Mouse (Mus musculus) forebrain, embryonic 11.5 days (tissue): ENCODE results near the gene Psmc3. TPM values are rescaled to one million over a fixed set of nuclear protein-coding genes. Genes with fewer than 3 reads are reported as not detected.

Experiments used
- ATAC-seq: fragments of 200-750 bp; cut with Nextera tagmentation; replicated peaks from 2 replicates; pipeline ENCODE4 v1.8.0; 2017; ENCODE audit warnings: moderate TSS enrichment; ENCODE audit not compliant: low FRiP score
- DNase-seq: peaks from one replicate; pipeline ENCODE4 v3.0.0-alpha.2; 2017; ENCODE audit warnings: low spot score
- H3K27ac ChIP-seq: fragments of 300-500 bp; sonication (generic); 2 replicates; pipeline ENCODE4 v1.5.1; 2014; ENCODE audit warnings: low read depth, low read length
- H3K27me3 ChIP-seq: fragments of 300-500 bp; sonication (generic); 2 replicates; pipeline ENCODE4 v1.6.1; 2014; ENCODE audit warnings: mild to moderate bottlenecking, low read length, mixed read lengths; ENCODE audit not compliant: control insufficient read depth, insufficient read depth
- H3K36me3 ChIP-seq: fragments of 300-500 bp; sonication (generic); 2 replicates; pipeline ENCODE4 v1.6.1; 2014; ENCODE audit warnings: mild to moderate bottlenecking, low read length, moderate library complexity, mixed read lengths; ENCODE audit not compliant: control insufficient read depth, insufficient read depth
- H3K4me1 ChIP-seq: fragments of 300-500 bp; sonication (generic); replicated peaks from 2 replicates; pipeline ENCODE4 v1.6.1; 2014; ENCODE audit warnings: low read length, mixed read lengths; ENCODE audit not compliant: control insufficient read depth, insufficient read depth
- H3K4me2 ChIP-seq: fragments of 300-500 bp; sonication (generic); 2 replicates; pipeline ENCODE4 v1.6.1; 2014; ENCODE audit warnings: low read depth, mild to moderate bottlenecking, low read length, moderate library complexity, mixed read lengths; ENCODE audit not compliant: severe bottlenecking
- H3K4me3 ChIP-seq: fragments of 300-500 bp; sonication (generic); 2 replicates; pipeline ENCODE4 v1.5.1; 2014; ENCODE audit warnings: low read depth, low read length
- H3K9ac ChIP-seq: fragments of 300-500 bp; sonication (generic); 2 replicates; pipeline ENCODE4 v1.6.1; 2014; ENCODE audit warnings: low read length
- H3K9me3 ChIP-seq: fragments of 300-500 bp; sonication (generic); 2 replicates; pipeline ENCODE4 v1.6.1; 2016; ENCODE audit warnings: low read length, mixed read lengths; ENCODE audit not compliant: control insufficient read depth
- WGBS: fragments of 180-500 bp; shearing (Covaris S2); extraction: QIAGEN DNeasy Blood & Tissue Kit; methylation state at CpG from one replicate; pipeline ENCODE4 v1.1.7; 2014; 5-methylcytosine and 5-hydroxymethylcytosine counted together
- polyA plus RNA-seq: library from polyadenylated mRNA; unstranded; fragments of >200 nt; fragmentation: Nextera tagmentation; extraction: Ambion mirVana; gene quantifications from 2 replicates; pipeline ENCODE4 v1.2.1, GENCODE M21; 2014

Psmc3 gene
- polyA plus RNA-seq, 1 experiment from 2014 or later = 354 TPM

DNA sequence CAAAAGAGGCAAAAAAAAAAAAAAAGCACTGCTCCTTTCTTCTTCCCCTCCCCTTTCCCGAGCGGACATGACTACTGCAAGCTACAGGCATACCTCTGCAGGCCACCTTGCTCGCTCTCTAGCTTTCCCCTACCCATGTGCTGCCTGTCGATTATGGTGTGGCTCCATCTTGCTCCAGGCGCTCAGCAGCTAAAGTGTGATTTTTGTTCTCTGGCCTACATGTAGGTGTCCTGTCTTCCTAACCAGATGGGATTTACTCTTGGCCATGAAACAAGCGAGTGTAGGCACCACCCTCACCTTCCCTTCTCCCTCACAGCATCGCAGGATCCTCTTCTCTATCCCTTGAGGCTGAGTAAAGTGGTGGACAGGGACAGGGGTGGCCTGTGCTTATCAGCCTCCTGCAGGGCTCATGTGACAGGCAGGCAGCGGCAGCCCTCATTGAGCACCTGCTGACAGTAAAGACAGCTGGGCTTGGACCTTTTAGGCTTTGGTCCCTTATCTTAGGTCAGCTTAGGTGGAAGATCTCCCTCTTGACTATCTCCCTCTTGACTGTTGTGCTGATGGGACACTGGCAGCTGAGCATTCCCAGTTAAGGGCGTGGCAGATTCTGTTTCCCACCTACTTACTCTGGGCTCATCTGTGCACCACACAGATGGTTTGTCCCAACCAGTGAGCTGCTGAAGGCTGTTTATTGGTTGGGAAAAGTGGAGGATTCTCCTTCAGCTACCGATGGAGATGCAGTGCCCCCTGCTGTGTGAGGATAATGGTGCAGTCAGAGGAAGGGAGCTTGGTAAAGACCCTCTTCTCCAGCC, 6.9 kb downstream of the Psmc3 start:
- H3K9me3 ChIP-seq = no peaks in the 10 kb centered on the region
- no peak overlapping the region for H3K4me3 ChIP-seq
- no peak overlapping the region for H3K27ac ChIP-seq
- DNase-seq (no peak), ATAC-seq (no peak)
- no peak overlapping the region for H3K9ac ChIP-seq
- H3K4me1 ChIP-seq = no peaks in the 10 kb centered on the region
- no peak overlapping the region for H3K4me2 ChIP-seq
- 80% methylated on average over 10 of the region's 10 CpGs for WGBS
- H3K36me3 ChIP-seq = peaks cover 27% of the 10 kb centered on the region
- no peaks in the 10 kb centered on the region for H3K27me3 ChIP-seq

DNA sequence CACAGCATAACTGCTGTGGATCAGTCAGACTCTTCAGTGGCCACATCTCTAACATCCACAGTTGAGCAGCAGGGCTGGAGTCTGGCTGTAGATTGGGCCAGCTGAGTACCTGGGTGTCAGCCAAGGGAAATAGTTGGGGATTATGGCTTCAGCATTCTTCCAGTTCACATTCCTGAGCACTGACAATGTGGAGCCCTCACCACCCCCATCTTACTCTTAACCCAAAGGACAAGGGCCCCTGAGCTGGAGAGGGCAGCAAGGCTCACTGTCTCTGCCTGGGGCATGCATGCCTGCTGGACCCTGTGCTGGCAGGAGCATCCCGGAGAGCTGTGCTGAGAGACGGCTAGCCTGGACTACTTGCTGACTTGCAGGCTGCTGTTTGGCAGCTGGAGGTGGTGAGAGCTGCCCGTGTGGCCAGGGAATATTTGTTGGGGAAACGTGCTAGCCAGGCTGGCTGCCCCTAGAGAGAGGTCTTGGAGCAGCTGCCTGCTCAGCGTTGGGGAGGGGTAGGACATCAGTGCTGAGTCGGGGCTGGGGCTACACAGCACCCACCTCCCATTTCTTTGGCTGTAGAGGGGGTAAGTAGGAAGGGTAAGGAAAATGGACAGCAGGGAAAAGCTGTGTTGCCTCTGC, 8.2 kb downstream of the Psmc3 start:
- Histone ChIP-seq H3K9ac (no peak overlapping the region), H3K27ac (no peak overlapping the region)

DNA sequence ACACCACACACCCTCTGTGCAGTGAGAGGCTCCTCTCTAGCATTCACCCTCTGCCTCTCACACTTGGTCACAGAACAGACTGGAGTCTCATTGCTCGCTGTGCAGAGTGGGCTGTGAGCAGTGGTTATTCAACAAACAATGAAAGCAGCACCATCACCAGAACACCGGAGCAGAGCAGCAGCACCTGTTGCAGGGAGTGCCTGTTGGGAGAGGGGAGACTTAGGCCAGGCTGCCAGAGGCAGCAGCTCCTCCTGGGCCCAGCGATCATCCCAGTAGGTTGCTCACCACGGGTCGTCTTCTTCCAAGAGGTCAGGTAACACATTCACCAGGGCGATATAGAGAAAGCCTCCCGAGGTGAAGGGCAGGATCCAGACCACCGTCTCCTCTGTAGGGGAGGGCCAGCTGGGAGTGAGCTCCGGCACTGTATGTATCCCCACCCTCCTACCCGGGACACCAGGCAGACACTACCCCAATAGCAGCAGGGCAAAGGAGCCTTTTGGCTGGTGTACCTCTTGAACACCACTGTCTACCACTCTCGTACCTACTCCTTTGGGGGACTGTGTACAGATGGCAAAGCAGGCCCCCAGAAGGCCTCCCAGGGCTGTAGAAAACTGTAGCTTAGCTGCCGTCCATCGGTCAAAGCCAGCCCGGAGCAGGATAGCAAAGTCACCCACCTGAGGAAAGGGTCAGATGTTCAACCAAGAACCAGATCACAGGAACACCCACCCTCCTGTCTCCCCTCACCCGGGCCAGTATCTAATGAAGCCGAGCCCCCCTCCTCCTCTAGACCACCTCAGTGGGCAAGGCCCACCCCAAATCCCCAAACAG, 9.2 kb downstream of the Psmc3 start:
- DNase-seq = no peak
- Histone ChIP-seq H3K9me3 (no peaks in the 10 kb centered on the region), H3K4me2 (no peak overlapping the region), H3K4me3 (no peak overlapping the region), H3K27me3 (no peaks in the 10 kb centered on the region), H3K4me1 (no peaks in the 10 kb centered on the region), H3K9ac (no peak overlapping the region), H3K36me3 (peaks cover 21% of the 10 kb centered on the region), H3K27ac (no peak overlapping the region)
- WGBS = 89% methylated on average over 16 of the region's 16 CpGs
- no peak for ATAC-seq

More for the DNA sequence above, 8.2 kb downstream of the Psmc3 start:
- ATAC-seq (no peak), DNase-seq (no peak)
- no peaks in the 10 kb centered on the region for H3K9me3 ChIP-seq
- no peak overlapping the region for H3K4me2 ChIP-seq
- no peak overlapping the region for H3K4me3 ChIP-seq
- H3K36me3 ChIP-seq = peaks cover 21% of the 10 kb centered on the region
- WGBS = 88% methylated on average over 6 of the region's 6 CpGs
- H3K27me3 ChIP-seq = no peaks in the 10 kb centered on the region
- no peaks in the 10 kb centered on the region for H3K4me1 ChIP-seq

DNA sequence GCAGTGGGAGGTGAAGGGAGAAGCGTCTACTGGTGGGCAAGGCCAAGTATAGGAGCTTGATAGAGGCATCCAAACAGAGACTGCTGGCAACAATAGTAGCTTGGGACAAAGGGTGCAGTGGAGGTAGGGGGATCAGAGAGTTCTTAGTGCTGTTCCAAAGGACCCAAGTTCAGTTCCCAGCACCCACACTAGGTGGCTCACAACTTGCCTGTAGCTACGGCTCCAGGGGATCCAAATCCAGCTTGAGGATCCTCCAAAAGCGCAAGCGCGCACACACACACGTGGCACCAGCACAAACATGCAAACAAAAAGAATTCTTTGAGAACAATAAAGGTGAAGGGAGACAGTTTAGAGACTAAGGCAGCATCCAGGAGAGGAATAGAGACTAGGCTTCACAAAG, 10.4 kb downstream of the Psmc3 start:
- whole genome bisulfite sequencing = 85% methylated on average over 6 of the region's 6 CpGs
- no peak for ATAC-seq
- H3K27ac ChIP-seq = no peak overlapping the region
- peaks cover 17% of the 10 kb centered on the region for H3K36me3 ChIP-seq
- no peak overlapping the region for H3K4me3 ChIP-seq
- H3K9me3 ChIP-seq = no peaks in the 10 kb centered on the region
- no peak overlapping the region for H3K4me2 ChIP-seq
- no peaks in the 10 kb centered on the region for H3K27me3 ChIP-seq
- H3K4me1 ChIP-seq = 0 out of 2 replicates have a peak, but pooled peaks cover 4% of the 10 kb centered on the region
- DNase-seq = no peak
- no peak overlapping the region for H3K9ac ChIP-seq

DNA sequence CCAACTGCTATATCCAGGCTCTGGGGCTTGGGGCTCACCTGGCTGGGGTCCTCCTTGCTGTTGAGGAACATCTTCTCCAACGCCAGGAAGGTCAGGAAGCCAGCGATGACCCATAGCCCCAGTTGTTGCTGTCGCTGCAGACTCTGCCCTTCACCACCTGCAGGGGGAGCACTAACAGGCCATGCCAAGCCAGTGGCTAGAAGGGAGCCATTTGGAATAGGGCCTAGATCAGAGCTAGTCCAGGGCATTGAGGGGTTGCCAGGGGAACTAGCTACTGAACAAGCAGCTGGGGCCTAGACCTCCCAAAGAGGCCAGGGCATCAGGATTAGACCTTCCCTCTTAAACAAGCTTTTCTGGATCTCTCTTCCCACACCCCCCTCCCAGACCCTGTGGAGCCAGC, 11.7 kb downstream of the Psmc3 start:
- Histone ChIP-seq H3K9ac (no peak overlapping the region), H3K4me3 (no peak overlapping the region), H3K9me3 (no peaks in the 10 kb centered on the region), H3K4me1 (0 out of 2 replicates have a peak, but pooled peaks cover 4% of the 10 kb centered on the region), H3K4me2 (no peak overlapping the region), H3K27me3 (no peaks in the 10 kb centered on the region), H3K36me3 (peaks cover 11% of the 10 kb centered on the region; the same call in 1 of the 2 replicates), H3K27ac (no peak overlapping the region)
- 50% methylated on average over 3 of the region's 3 CpGs for WGBS
- ATAC-seq (no peak), DNase-seq (peak; percentile 69)

DNA sequence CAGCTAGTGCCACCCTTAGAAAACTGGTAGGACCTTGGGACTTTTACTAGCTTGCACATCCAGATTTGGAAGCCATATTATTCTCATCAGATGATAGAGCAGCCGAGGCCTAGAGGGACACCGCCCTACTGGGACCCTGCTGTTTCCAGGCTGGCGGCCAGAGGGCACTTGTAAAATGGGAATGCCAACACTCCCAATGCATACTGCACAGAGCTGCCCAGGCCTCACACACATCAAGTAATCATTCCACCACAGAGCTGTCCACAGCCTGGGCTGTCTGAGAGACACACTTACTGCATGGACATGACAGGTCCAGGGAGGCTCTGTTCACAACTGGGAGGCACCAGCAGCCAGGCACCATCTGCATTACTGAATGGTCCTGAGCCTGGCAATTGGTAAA, 12.6 kb downstream of the Psmc3 start:
- no peak for ATAC-seq
- Histone ChIP-seq H3K9ac (no peak overlapping the region), H3K27me3 (no peaks in the 10 kb centered on the region), H3K4me2 (no peak overlapping the region), H3K4me1 (peaks cover 9% of the 10 kb centered on the region; the same call in 1 of the 2 replicates), H3K9me3 (no peaks in the 10 kb centered on the region), H3K4me3 (no peak overlapping the region), H3K36me3 (peaks cover 11% of the 10 kb centered on the region; the same call in 1 of the 2 replicates), H3K27ac (no peak overlapping the region)
- DNase-seq = no peak
- 91% methylated on average over 3 of the region's 3 CpGs for WGBS

DNA sequence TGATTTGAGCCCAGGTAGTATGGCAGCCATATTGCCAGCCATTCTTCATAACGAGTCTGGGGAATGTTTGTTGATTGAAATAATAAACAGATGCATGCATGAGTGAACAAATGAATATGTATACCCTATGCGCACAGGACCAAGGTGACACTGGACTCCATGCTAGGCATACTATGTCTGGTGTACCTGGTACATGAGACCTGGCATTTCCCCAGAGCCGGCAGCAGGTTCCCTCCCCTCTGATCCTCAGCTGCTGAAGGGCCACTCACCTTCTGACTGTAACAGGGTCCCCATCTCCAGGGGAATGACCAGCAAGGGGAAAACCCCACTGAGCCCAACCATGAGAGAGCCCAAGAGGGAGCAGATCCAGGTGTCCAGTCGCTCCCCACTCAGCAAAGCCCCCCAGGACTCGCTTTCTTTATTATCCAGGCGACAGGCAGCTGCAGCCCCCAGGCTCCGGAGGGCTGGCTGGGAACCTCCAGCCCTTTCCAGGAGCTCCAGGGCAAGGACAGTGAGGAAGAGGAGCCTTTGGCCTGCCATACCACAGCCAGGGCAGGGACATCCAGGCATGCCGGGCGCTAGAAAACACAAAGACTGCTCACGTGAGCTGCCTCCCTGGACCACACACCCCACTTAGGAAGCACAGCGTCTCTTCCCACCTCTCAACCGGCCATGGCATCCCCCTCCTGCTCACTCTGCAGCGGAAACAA, 14.5 kb downstream of the Psmc3 start:
- Histone ChIP-seq H3K4me3 (no peak overlapping the region), H3K27ac (no peak overlapping the region), H3K36me3 (peaks cover 6% of the 10 kb centered on the region; the same call in 1 of the 2 replicates), H3K4me2 (no peak overlapping the region), H3K4me1 (peaks cover 9% of the 10 kb centered on the region; the same call in 1 of the 2 replicates), H3K9ac (no peak overlapping the region), H3K27me3 (no peaks in the 10 kb centered on the region), H3K9me3 (no peaks in the 10 kb centered on the region)
- WGBS = 59% methylated on average over 13 of the region's 13 CpGs
- no peak for DNase-seq
- no peak for ATAC-seq

DNA sequence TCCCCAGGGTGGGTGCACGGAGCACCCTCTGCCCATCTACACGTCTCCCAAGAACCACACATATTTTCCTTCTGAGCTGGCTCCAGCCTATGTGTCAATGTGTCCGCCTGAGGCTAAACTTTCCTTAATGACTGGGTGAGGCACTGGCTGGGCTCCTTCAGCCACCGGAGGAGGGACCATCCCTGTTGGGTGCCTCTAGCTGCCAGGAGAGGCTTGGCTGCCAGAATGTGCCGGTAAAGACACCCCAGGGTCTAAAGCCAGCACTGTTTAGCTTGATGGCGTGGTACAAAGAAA, 15.0 kb downstream of the Psmc3 start:
- no peak for DNase-seq
- H3K36me3 ChIP-seq = peaks cover 3% of the 10 kb centered on the region; the same call in 1 of the 2 replicates
- no peaks in the 10 kb centered on the region for H3K27me3 ChIP-seq
- peak overlapping the region; percentile 64; the same call in 1 of the 2 replicates for H3K4me3 ChIP-seq
- no peaks in the 10 kb centered on the region for H3K9me3 ChIP-seq
- H3K4me1 ChIP-seq = peaks cover 9% of the 10 kb centered on the region; the same call in 1 of the 2 replicates
- 0 out of 2 replicates have a peak overlapping the region, but pooled peaks have one; percentile 73 for H3K9ac ChIP-seq
- H3K27ac ChIP-seq = no peak overlapping the region
- no peak for ATAC-seq
- 47% methylated on average over 6 of the region's 6 CpGs for WGBS
- H3K4me2 ChIP-seq = peak overlapping the region; percentile 83; the same call in 1 of the 2 replicates
